Mouse (Mus musculus): ENCODE data around the gene Cc2d2b. TPM values are rescaled to one million over a fixed set of nuclear protein-coding genes. Genes with fewer than 3 reads are reported as not detected.
A peak's percentile ranks its signal among the peaks of the same experiment; 100 is the strongest.

Cc2d2b gene
- 0.05 and 0.06 TPM in 2 replicates for polyA plus RNA-seq (2016; fragmentation: Nextera tagmentation; extraction: Ambion mirVana)

- WGBS, result 76% methylated on average over 17 of the region's 17 CpGs
Measured at GRCm38 (mm10) chr19:40748559-40748958, at the start of gene Cc2d2b. Cc2d2b (plus strand) TSS chr19:40748753.

GRCm38 (mm10) chr19:40699816-40700215, 48.7 kb upstream of the Cc2d2b start:
- no peak for DNase-seq (ENCODE audit: extremely low spot score, low spot score)
- 61% methylated on average over 5 of the region's 5 CpGs for WGBS
- H3K4me1 ChIP-seq, result peaks cover 10% of the 10 kb centered on the region
- H3K27ac ChIP-seq, result no peak overlapping the region; the same call in 1 of the 2 replicates
- H3K27me3 ChIP-seq (ENCODE audit: poor library complexity, severe bottlenecking), result no peaks in the 10 kb centered on the region
- H3K9me3 ChIP-seq, result no peaks in the 10 kb centered on the region
- no peaks in the 10 kb centered on the region for H3K36me3 ChIP-seq (replicated peaks)
- no peak overlapping the region for H3K4me3 ChIP-seq

More at GRCm38 (mm10) chr19:40748559-40748958, at the start of gene Cc2d2b:
- Histone ChIP-seq H3K27me3 (ENCODE audit: poor library complexity, severe bottlenecking) (no peaks in the 10 kb centered on the region), H3K9me3 (no peaks in the 10 kb centered on the region), H3K4me1 (no peaks in the 10 kb centered on the region), H3K4me3 (peak within 1 kb of the TSS; percentile 22; the same call in 1 of the 2 replicates), H3K36me3 (replicated peaks) (no peaks in the 10 kb centered on the region), H3K27ac (no peak within 1 kb of the TSS)
- no peak for DNase-seq (ENCODE audit: extremely low spot score, low spot score)

GRCm38 (mm10) chr19:40702406-40702805, 46.1 kb upstream of the Cc2d2b start:
- Histone ChIP-seq H3K27ac (no peak overlapping the region), H3K4me3 (no peak overlapping the region)
- WGBS, result 77% methylated on average over 4 of the region's 4 CpGs

GRCm38 (mm10) chr19:40712889-40713628, 35.5 kb upstream of the Cc2d2b start:
- DNase-seq (ENCODE audit: extremely low spot score, low spot score), result no peak
- Histone ChIP-seq H3K27ac (no peak overlapping the region), H3K4me3 (no peak overlapping the region), H3K27me3 (ENCODE audit: poor library complexity, severe bottlenecking) (no peaks in the 10 kb centered on the region), H3K4me1 (no peaks in the 10 kb centered on the region), H3K36me3 (replicated peaks) (no peaks in the 10 kb centered on the region), H3K9me3 (no peaks in the 10 kb centered on the region)
- 85% methylated on average over 16 of the region's 16 CpGs for WGBS

More at GRCm38 (mm10) chr19:40702406-40702805, 46.1 kb upstream of the Cc2d2b start:
- no peaks in the 10 kb centered on the region for H3K9me3 ChIP-seq
- DNase-seq (ENCODE audit: extremely low spot score, low spot score), result no peak
- peaks cover 10% of the 10 kb centered on the region for H3K4me1 ChIP-seq
- H3K27me3 ChIP-seq (ENCODE audit: poor library complexity, severe bottlenecking), result no peaks in the 10 kb centered on the region
- no peaks in the 10 kb centered on the region for H3K36me3 ChIP-seq (replicated peaks)

GRCm38 (mm10) chr19:40714700-40715099, 33.9 kb upstream of the Cc2d2b start:
- no peak for DNase-seq (ENCODE audit: extremely low spot score, low spot score)
- 87% methylated on average over 5 of the region's 5 CpGs for WGBS
- Histone ChIP-seq H3K4me3 (no peak overlapping the region), H3K4me1 (no peaks in the 10 kb centered on the region), H3K27ac (no peak overlapping the region), H3K27me3 (ENCODE audit: poor library complexity, severe bottlenecking) (no peaks in the 10 kb centered on the region), H3K9me3 (no peaks in the 10 kb centered on the region), H3K36me3 (replicated peaks) (no peaks in the 10 kb centered on the region)

- H3K27ac ChIP-seq, result no peak overlapping the region
- WGBS, result 84% methylated on average over 6 of the region's 6 CpGs
- H3K4me3 ChIP-seq, result no peak overlapping the region
- no peak for DNase-seq (ENCODE audit: extremely low spot score, low spot score)
- no peaks in the 10 kb centered on the region for H3K9me3 ChIP-seq
- no peaks in the 10 kb centered on the region for H3K36me3 ChIP-seq (replicated peaks)
- H3K27me3 ChIP-seq (ENCODE audit: poor library complexity, severe bottlenecking), result no peaks in the 10 kb centered on the region
- peaks cover 6% of the 10 kb centered on the region for H3K4me1 ChIP-seq
Measured at GRCm38 (mm10) chr19:40716981-40717380, 31.6 kb upstream of the Cc2d2b start.

- Histone ChIP-seq H3K27me3 (ENCODE audit: poor library complexity, severe bottlenecking) (no peaks in the 10 kb centered on the region), H3K27ac (no peak overlapping the region), H3K4me1 (peaks cover 9% of the 10 kb centered on the region), H3K4me3 (no peak overlapping the region), H3K36me3 (replicated peaks) (no peaks in the 10 kb centered on the region), H3K9me3 (no peaks in the 10 kb centered on the region)
- no peak for DNase-seq (ENCODE audit: extremely low spot score, low spot score)
- WGBS, result 58% methylated on average over 11 of the region's 11 CpGs
Measured at GRCm38 (mm10) chr19:40719439-40720105, 29.0 kb upstream of the Cc2d2b start.

- WGBS, result 86% methylated on average over 12 of the region's 12 CpGs
- DNase-seq (ENCODE audit: extremely low spot score, low spot score), result no peak
- no peaks in the 10 kb centered on the region for H3K36me3 ChIP-seq (replicated peaks)
- no peak overlapping the region for H3K27ac ChIP-seq
- H3K27me3 ChIP-seq (ENCODE audit: poor library complexity, severe bottlenecking), result no peaks in the 10 kb centered on the region
- H3K4me1 ChIP-seq, result peaks cover 9% of the 10 kb centered on the region
- H3K9me3 ChIP-seq, result no peaks in the 10 kb centered on the region
- H3K4me3 ChIP-seq, result no peak overlapping the region
Measured at GRCm38 (mm10) chr19:40720381-40720780, 28.2 kb upstream of the Cc2d2b start.

- peaks cover 9% of the 10 kb centered on the region for H3K4me1 ChIP-seq
- H3K4me3 ChIP-seq, result no peak overlapping the region
- no peaks in the 10 kb centered on the region for H3K36me3 ChIP-seq (replicated peaks)
- 60% methylated on average over 11 of the region's 11 CpGs for WGBS
- H3K27me3 ChIP-seq (ENCODE audit: poor library complexity, severe bottlenecking), result no peaks in the 10 kb centered on the region
- 0 out of 2 replicates have a peak overlapping the region, but pooled peaks have one; percentile 40 for H3K27ac ChIP-seq
- peak; percentile 37 for DNase-seq (ENCODE audit: extremely low spot score, low spot score)
- no peaks in the 10 kb centered on the region for H3K9me3 ChIP-seq
Measured at GRCm38 (mm10) chr19:40722137-40723038, 26.2 kb upstream of the Cc2d2b start.

- DNase-seq (ENCODE audit: extremely low spot score, low spot score), result no peak
- H3K27me3 ChIP-seq (ENCODE audit: poor library complexity, severe bottlenecking), result no peaks in the 10 kb centered on the region
- no peaks in the 10 kb centered on the region for H3K36me3 ChIP-seq (replicated peaks)
- 71% methylated on average over 10 of the region's 10 CpGs for WGBS
- no peak overlapping the region for H3K4me3 ChIP-seq
- no peaks in the 10 kb centered on the region for H3K9me3 ChIP-seq
- no peak overlapping the region for H3K27ac ChIP-seq
- H3K4me1 ChIP-seq, result peaks cover 9% of the 10 kb centered on the region
Measured at GRCm38 (mm10) chr19:40723516-40723915, 25.0 kb upstream of the Cc2d2b start.

- H3K27me3 ChIP-seq (ENCODE audit: poor library complexity, severe bottlenecking), result no peaks in the 10 kb centered on the region
- 79% methylated on average over 4 of the region's 4 CpGs for WGBS
- no peak for DNase-seq (ENCODE audit: extremely low spot score, low spot score)
- no peaks in the 10 kb centered on the region for H3K9me3 ChIP-seq
- peaks cover 9% of the 10 kb centered on the region for H3K4me1 ChIP-seq
- no peak overlapping the region for H3K27ac ChIP-seq
- no peak overlapping the region for H3K4me3 ChIP-seq
- H3K36me3 ChIP-seq (replicated peaks), result no peaks in the 10 kb centered on the region
Measured at GRCm38 (mm10) chr19:40726148-40726547, 22.4 kb upstream of the Cc2d2b start.

GRCm38 (mm10) chr19:40726614-40727013, 21.9 kb upstream of the Cc2d2b start:
- Histone ChIP-seq H3K9me3 (no peaks in the 10 kb centered on the region), H3K27ac (no peak overlapping the region), H3K27me3 (ENCODE audit: poor library complexity, severe bottlenecking) (no peaks in the 10 kb centered on the region), H3K4me3 (no peak overlapping the region), H3K4me1 (peaks cover 7% of the 10 kb centered on the region), H3K36me3 (replicated peaks) (no peaks in the 10 kb centered on the region)
- DNase-seq (ENCODE audit: extremely low spot score, low spot score), result no peak
- WGBS, result 77% methylated on average over 2 of the region's 2 CpGs

Data from forebrain, embryonic 10.5 days (tissue).